Mouse (Mus musculus) liver, embryonic 14.5 days (tissue): Measurements from ENCODE around the gene Tmem104.

ENCODE experiments used
- CTCF ChIP-seq: IDR thresholded peaks from 2 replicates; pipeline ENCODE4 v1.5.1; 2016; ENCODE audit warnings: antibody characterized with exemption, low read depth, control low read depth
- EP300 ChIP-seq: IDR thresholded peaks from 2 replicates; pipeline ENCODE4 v1.6.1; 2016; ENCODE audit warnings: antibody characterized with exemption, low read depth

DNA sequence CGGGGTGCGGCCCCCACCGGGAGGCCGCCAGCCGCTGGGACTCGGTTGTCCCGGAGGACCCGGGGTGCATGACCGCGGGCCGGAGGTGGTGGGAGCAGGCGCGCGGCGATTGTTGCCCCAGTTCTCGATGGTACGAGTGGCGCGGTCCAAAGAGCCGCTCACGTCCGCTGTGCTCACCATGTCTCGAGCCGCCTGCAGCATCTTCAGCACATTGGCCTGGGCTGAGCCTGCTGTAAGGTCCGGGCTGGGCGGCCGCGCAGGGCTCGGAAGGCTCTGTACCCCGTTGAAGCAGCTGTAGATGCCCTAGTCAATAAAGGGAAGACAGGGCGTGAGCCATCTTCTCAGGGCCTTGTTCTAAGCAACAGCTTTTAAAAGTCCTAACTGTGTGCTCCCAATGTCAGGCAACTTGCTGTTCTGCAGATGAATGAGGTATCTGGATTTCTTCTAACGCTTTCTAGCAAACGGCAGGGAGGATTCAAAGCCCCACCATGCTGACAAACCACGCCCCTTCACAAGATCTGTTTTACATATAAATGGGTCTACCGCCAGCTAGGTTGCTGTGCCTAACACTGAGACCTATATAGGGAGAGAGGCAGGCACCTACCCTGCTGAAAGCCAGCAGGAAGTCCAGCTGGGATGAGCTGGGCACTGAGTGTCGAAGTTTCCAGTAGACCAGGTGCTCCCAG is 63.3 kb downstream of the Tmem104 start:
- TF ChIP-seq CTCF (no peak), EP300 (no peak)
